Mouse (Mus musculus): ENCODE measurements around the gene Arhgef26. TPM values are rescaled to one million over a fixed set of nuclear protein-coding genes. Genes with fewer than 3 reads are reported as not detected.
A peak's percentile ranks its signal among the peaks of the same experiment; 100 is the strongest.

Arhgef26 gene
- polyA plus RNA-seq (2012; rRNA removed): 26.1 and 26.9 TPM in 2 replicates

GRCm38 (mm10) chr3:62338044-62338443, at the start of gene Arhgef26:
Gene Arhgef26, plus strand, starts transcription at chr3:62338344.
- H3K4me1 ChIP-seq (ENCODE audit: control insufficient read depth, insufficient read depth, low read length): no peaks in the 10 kb centered on the region
- no peak within 1 kb of the TSS for H3K27ac ChIP-seq (ENCODE audit: insufficient read depth, low read length)
- TF ChIP-seq CTCF (IDR thresholded peaks at IDR 0.05; ENCODE audit: borderline replicate concordance, insufficient read depth, low read depth, low read length) (no peak), POLR2A (IDR thresholded peaks at IDR 0.05; ENCODE audit: borderline replicate concordance, insufficient read depth, low read length) (no peak)
- no peaks in the 10 kb centered on the region; the same call in 1 of the 2 replicates for H3K27me3 ChIP-seq (ENCODE audit: control insufficient read depth, insufficient read depth, low read length)
- no peak for DNase-seq
- 92% methylated on average over 3 of the region's 3 CpGs for WGBS
- H3K4me3 ChIP-seq (replicated peaks; ENCODE audit: insufficient read depth, low read depth, low read length): peak within 1 kb of the TSS; percentile 29

GRCm38 (mm10) chr3:62310493-62310892, 27.7 kb upstream of the Arhgef26 start:
- 87% methylated on average over 3 of the region's 3 CpGs for WGBS

GRCm38 (mm10) chr3:62311224-62311623, 26.9 kb upstream of the Arhgef26 start:
- Histone ChIP-seq H3K27ac (ENCODE audit: insufficient read depth, low read length) (no peak overlapping the region), H3K4me3 (replicated peaks; ENCODE audit: insufficient read depth, low read depth, low read length) (no peak overlapping the region), H3K27me3 (ENCODE audit: control insufficient read depth, insufficient read depth, low read length) (no peaks in the 10 kb centered on the region), H3K4me1 (ENCODE audit: control insufficient read depth, insufficient read depth, low read length) (no peaks in the 10 kb centered on the region)
- TF ChIP-seq POLR2A (IDR thresholded peaks at IDR 0.05; ENCODE audit: borderline replicate concordance, insufficient read depth, low read length): no peak
- no peak for TF ChIP-seq CTCF (IDR thresholded peaks at IDR 0.05; ENCODE audit: borderline replicate concordance, insufficient read depth, low read depth, low read length)
- no peak for DNase-seq
- 93% methylated on average over 5 of the region's 5 CpGs for WGBS

More at GRCm38 (mm10) chr3:62310493-62310892, 27.7 kb upstream of the Arhgef26 start:
- Histone ChIP-seq H3K27ac (ENCODE audit: insufficient read depth, low read length) (no peak overlapping the region), H3K4me3 (replicated peaks; ENCODE audit: insufficient read depth, low read depth, low read length) (no peak overlapping the region), H3K27me3 (ENCODE audit: control insufficient read depth, insufficient read depth, low read length) (no peaks in the 10 kb centered on the region), H3K4me1 (ENCODE audit: control insufficient read depth, insufficient read depth, low read length) (no peaks in the 10 kb centered on the region)
- no peak for DNase-seq
- TF ChIP-seq POLR2A (IDR thresholded peaks at IDR 0.05; ENCODE audit: borderline replicate concordance, insufficient read depth, low read length): no peak
- TF ChIP-seq CTCF (IDR thresholded peaks at IDR 0.05; ENCODE audit: borderline replicate concordance, insufficient read depth, low read depth, low read length): no peak

GRCm38 (mm10) chr3:62324708-62325107, 13.4 kb upstream of the Arhgef26 start:
- no peaks in the 10 kb centered on the region for H3K4me1 ChIP-seq (ENCODE audit: control insufficient read depth, insufficient read depth, low read length)
- no peak overlapping the region for H3K27ac ChIP-seq (ENCODE audit: insufficient read depth, low read length)
- H3K27me3 ChIP-seq (ENCODE audit: control insufficient read depth, insufficient read depth, low read length): no peaks in the 10 kb centered on the region
- H3K4me3 ChIP-seq (replicated peaks; ENCODE audit: insufficient read depth, low read depth, low read length): no peak overlapping the region
- no peak for TF ChIP-seq CTCF (IDR thresholded peaks at IDR 0.05; ENCODE audit: borderline replicate concordance, insufficient read depth, low read depth, low read length)
- no peak for TF ChIP-seq POLR2A (IDR thresholded peaks at IDR 0.05; ENCODE audit: borderline replicate concordance, insufficient read depth, low read length)
- WGBS: 29% methylated on average over 1 of the region's 1 CpGs
- no peak for DNase-seq

- peak in 1 of 2 experiments; percentile 17 for DNase-seq
- H3K4me3 ChIP-seq (replicated peaks; ENCODE audit: insufficient read depth, low read depth, low read length): no peak overlapping the region
- TF ChIP-seq CTCF (IDR thresholded peaks at IDR 0.05; ENCODE audit: borderline replicate concordance, insufficient read depth, low read depth, low read length): no peak
- TF ChIP-seq POLR2A (IDR thresholded peaks at IDR 0.05; ENCODE audit: borderline replicate concordance, insufficient read depth, low read length): no peak
- WGBS: 32% methylated on average over 2 of the region's 2 CpGs
- H3K27me3 ChIP-seq (ENCODE audit: control insufficient read depth, insufficient read depth, low read length): no peaks in the 10 kb centered on the region
- H3K27ac ChIP-seq (ENCODE audit: insufficient read depth, low read length): no peak overlapping the region
- H3K4me1 ChIP-seq (ENCODE audit: control insufficient read depth, insufficient read depth, low read length): no peaks in the 10 kb centered on the region
Observed at GRCm38 (mm10) chr3:62327903-62328302, 10.2 kb upstream of the Arhgef26 start.

- no peak overlapping the region for H3K27ac ChIP-seq (ENCODE audit: insufficient read depth, low read length)
- 2% methylated on average over 17 of the region's 17 CpGs for WGBS
- DNase-seq: no peak
- TF ChIP-seq CTCF (IDR thresholded peaks at IDR 0.05; ENCODE audit: borderline replicate concordance, insufficient read depth, low read depth, low read length) (no peak), POLR2A (IDR thresholded peaks at IDR 0.05; ENCODE audit: borderline replicate concordance, insufficient read depth, low read length) (no peak)
- peak overlapping the region; percentile 29 for H3K4me3 ChIP-seq (replicated peaks; ENCODE audit: insufficient read depth, low read depth, low read length)
- H3K4me1 ChIP-seq (ENCODE audit: control insufficient read depth, insufficient read depth, low read length): no peaks in the 10 kb centered on the region
- no peaks in the 10 kb centered on the region; the same call in 1 of the 2 replicates for H3K27me3 ChIP-seq (ENCODE audit: control insufficient read depth, insufficient read depth, low read length)
Observed at GRCm38 (mm10) chr3:62338461-62338853, 313 bp downstream of the Arhgef26 start.

- DNase-seq: peak; percentile 22 to 30
- Histone ChIP-seq H3K4me3 (replicated peaks; ENCODE audit: insufficient read depth, low read depth, low read length) (peak overlapping the region; percentile 29), H3K27me3 (ENCODE audit: control insufficient read depth, insufficient read depth, low read length) (no peaks in the 10 kb centered on the region; the same call in 1 of the 2 replicates), H3K27ac (ENCODE audit: insufficient read depth, low read length) (no peak overlapping the region), H3K4me1 (ENCODE audit: control insufficient read depth, insufficient read depth, low read length) (no peaks in the 10 kb centered on the region)
- TF ChIP-seq CTCF (IDR thresholded peaks at IDR 0.05; ENCODE audit: borderline replicate concordance, insufficient read depth, low read depth, low read length): no peak
- TF ChIP-seq POLR2A (IDR thresholded peaks at IDR 0.05; ENCODE audit: borderline replicate concordance, insufficient read depth, low read length): no peak
- 1% methylated on average over 68 of the region's 68 CpGs for WGBS
Observed at GRCm38 (mm10) chr3:62338854-62339515, 841 bp downstream of the Arhgef26 start.

GRCm38 (mm10) chr3:62339516-62340051, 1.4 kb downstream of the Arhgef26 start:
- Histone ChIP-seq H3K27ac (ENCODE audit: insufficient read depth, low read length) (no peak overlapping the region), H3K27me3 (ENCODE audit: control insufficient read depth, insufficient read depth, low read length) (no peaks in the 10 kb centered on the region; the same call in 1 of the 2 replicates), H3K4me1 (ENCODE audit: control insufficient read depth, insufficient read depth, low read length) (no peaks in the 10 kb centered on the region), H3K4me3 (replicated peaks; ENCODE audit: insufficient read depth, low read depth, low read length) (peak overlapping the region; percentile 35)
- WGBS: under 1% methylated on average over 53 of the region's 53 CpGs
- DNase-seq: peak; percentile 11 to 27
- TF ChIP-seq CTCF (IDR thresholded peaks at IDR 0.05; ENCODE audit: borderline replicate concordance, insufficient read depth, low read depth, low read length) (no peak), POLR2A (IDR thresholded peaks at IDR 0.05; ENCODE audit: borderline replicate concordance, insufficient read depth, low read length) (no peak)

All from cerebellum, adult 2 months (tissue).